Mouse (Mus musculus) right cerebral cortex, postnatal 36 days (tissue): ENCODE results near the gene Slc2a4.
A peak's percentile ranks its signal among the peaks of the same experiment; 100 is the strongest.

Experiments used
- DNase-seq, 2 experiments: peaks; one replicate each; pipeline ENCODE4 v3.0.0; 2022; ENCODE audit warnings: low spot score in 2 of 2, mixed read lengths in 1 of 2

Gene Slc2a4

DNA sequence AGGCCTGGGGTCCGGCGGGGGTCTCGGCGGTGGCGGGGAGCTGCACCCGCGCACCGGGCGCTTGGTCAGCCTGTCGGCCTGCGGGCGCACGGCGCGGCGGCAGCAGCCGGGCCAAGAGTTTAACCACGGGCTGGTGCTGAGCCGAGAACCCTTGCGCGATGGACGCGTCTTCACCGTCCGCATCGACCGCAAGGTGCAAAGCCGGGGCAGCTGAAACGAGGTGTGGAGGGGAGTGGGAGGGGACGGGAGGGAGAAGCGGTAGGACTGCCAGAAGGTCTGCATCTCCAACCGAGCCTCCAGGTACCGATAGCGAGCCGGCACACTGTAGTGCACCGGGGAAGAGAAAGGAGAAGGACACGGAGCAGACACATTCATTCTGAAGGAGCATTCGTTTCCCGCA lies 46.0 kb downstream of the Slc2a4 start:
- no peak for DNase-seq

DNA sequence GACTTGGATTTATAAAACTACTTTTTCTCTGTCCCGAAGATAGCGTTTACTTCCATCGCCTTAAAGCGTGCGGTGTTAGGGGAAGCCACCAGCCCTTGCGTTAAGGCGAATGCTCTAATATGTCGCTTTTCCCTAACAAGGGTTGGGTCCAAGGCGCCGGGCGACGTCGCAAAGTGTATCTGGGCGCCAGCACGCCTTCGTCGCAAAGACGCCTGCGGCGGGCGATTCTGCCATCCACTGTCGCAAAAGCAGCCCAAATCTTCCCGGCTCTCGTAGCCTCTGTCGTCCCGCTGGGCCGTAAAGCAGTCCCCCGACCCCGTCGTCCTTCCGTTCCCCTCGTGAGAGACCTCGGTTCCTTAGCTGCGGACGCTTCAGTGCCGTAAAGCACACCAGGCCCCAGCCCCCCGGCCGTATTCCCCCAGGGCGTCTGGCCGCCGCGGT lies 46.6 kb downstream of the Slc2a4 start:
- peak; percentile 98 for DNase-seq

DNA sequence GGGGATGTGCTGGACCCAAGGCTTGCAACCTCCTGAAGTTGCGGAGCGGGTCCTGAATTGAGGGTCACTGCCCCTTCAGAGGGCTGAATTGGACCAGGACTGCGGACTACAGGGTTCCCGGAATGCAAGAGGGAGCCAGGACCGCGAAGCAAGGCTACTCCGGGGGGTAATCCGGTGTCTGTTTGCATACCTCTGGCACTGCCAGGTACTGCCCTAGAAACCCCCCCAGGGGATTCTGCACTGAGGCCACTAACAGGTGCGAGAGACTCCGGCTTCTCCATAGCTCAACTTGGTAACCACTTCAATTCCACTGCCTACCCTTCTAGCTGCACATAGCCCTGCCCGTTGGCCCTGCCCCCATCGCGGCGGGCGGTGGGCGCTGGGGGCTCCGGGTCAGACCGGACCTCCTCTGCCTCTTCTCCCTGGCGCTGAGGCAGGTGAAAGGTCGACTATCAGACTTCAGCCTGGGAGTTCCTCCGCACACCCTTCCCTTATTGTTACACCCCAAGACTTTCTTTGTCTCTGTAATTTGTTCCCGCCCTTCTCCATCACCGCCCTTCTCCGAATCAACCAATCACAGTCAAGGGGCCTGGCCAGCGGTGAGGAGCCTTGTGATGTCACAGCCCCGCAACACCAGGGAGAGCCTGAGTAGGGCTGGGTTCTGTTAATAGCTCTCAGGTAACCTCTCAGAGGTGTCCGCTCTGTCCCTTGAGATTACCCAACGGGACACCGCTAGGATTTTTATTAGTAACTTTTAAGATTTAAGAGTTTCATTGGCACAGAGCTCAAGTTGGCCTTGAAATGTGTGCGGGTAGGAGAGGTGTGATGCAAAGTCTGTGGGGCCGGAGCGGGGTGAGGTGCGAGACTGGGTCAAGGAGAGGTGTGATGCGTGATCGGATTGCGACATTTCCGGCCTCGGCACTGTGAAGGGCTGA lies 47.2 kb downstream of the Slc2a4 start, which contains the start of the genes 2810408A11Rik and Neurl4:
2810408A11Rik (minus strand) TSS at position 517 of the 935 bp plus-strand sequence.
Neurl4 (plus strand) TSS at position 602 of the 935 bp plus-strand sequence.
- DNase-seq: peak; percentile 82 to 87

DNA sequence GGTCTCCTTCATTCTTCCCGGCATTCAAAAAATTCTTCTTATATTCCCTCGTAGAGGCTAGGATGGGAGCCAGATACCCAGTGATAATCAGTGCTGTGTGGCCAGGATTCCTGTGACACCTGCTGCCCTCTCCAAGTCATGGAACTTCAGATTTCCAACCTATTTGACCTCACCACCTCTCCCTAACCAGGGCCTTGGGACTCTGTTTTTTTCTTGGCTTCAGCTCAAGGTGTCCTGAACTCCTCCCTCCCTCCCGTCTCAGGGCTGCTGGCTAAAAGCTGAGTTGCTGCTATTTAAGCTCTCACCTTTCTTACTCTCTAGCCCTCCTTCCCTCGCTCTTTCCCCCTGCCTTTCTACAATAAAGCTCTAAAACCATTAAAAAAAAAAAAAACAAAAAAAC lies 48.1 kb downstream of the Slc2a4 start:
- DNase-seq: no peak

DNA sequence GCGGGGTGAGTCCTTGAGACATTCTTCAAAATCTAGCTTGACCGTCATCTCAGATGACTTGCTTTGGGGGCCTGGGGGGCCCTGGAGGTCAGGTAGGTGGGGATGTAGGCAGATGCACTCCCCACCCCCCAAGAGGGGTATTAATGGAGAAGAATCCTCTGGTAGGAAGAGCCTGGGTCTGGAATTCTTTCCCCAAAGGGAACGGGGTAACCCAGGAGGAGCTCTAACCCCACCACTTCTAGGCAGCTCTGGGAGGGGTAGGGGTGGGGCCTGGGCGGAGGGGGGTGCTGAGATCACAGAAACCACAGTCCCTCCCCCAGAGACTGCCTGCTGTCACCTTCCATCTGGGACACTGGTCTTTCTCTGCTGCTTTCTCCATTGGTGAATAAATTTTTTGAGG lies 52.7 kb downstream of the Slc2a4 start, which contains the start of gene Acap1:
Acap1 (minus strand) TSS at position 249 of the 400 bp plus-strand sequence.
- no peak for DNase-seq

DNA sequence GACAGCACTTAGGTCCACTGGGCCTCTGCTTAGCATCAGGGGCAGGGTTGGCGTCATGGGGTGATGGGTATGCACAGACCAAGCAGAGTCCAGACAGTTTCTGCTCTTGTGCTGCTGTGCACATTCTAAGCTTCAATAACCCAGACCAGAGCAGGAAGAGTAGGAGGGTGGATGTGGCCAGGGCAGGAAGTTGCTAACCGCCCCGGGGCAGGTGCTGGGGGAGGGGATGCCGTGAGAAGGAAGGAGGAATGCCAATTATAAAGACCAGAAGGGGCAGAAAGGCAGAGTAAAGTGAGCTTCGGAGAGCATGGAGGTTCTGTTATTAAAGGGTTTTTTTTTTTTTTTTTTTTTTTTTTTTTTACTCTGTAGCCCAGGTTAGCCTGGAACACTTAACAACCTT lies 53.3 kb downstream of the Slc2a4 start:
- no peak for DNase-seq
